Mouse (Mus musculus) MN1 (cell line): Measurements from ENCODE around the gene Armc2.

Source experiments
- DNase-seq: peaks from one replicate; pipeline ENCODE4 v3.0.0-alpha.2; 2016; ENCODE audit warnings: low spot score

The Armc2 gene

DNA sequence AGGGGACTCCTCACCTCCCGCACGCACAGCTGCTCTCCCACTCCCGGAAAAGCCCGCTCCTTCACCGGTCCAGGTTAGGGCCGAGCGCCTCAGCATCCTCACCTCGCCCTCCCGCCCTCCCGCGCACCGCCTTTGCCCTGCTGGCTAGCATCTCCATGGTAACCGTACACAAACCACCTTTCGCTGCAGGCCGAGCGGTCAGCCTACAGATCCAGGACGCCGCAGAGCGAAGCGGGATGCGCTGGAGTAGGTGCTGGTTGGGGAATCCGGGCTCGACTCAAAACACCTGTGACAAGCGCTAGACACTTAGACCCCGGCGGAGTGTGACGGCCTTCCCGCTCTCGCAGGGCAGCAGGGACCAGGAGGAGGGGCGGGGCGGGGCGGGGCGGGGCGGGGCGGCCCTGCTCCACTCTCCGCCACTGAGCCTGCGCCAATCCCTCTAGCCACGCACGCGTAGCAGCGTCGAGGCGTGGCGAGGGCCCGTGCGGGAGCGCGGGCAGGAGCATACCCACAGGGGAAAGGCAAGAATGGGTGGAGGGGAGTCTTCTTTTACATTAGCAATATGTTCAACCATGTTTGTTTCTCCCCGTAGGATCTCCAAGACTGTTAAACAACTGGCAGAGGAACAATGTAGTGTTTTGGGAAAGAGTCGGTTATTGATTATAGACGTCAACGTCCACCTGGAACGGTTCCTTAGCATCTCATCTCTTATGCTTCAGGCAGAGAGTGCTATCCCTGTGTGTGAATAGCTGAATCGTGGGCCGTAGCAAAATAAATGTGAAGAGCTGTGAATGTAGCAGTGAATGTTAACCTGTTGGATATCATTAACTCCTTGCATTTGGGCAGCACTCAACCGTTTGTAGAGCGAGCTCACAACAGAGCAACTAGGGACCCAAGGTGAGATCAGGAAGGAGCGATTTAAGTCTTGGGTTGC lies at the start of gene Armc2:
TSS of gene Armc2 (minus strand) at position 427 of the 934 bp plus-strand sequence.
- peak; percentile 93 for DNase-seq

DNA sequence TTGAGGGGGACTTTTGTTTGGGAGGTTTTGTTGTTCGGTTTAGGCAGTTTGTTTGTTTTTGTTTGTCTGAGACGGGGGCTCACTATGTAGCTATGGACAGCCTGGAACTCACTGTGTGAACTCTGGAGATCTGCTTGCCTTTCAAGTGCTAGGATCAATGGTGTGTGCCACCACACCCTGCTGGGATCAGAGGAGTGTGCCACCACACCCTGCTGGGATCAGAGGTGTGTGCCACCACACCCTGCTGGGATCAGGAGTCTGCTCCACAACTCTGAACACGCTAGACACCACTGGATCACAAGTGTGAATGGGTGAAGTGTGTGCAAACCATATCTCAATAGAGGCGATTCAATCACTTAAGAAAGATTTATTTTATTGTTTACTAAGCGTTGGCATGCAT lies 46.2 kb upstream of the Armc2 start:
- no peak for DNase-seq

- no peak for DNase-seq
Measured at GRCm38 (mm10) chr10:42059522-42059921, 41.3 kb upstream of the Armc2 start.

- DNase-seq, result peak; percentile 38
Measured at GRCm38 (mm10) chr10:42057746-42058145, 39.5 kb upstream of the Armc2 start.

GRCm38 (mm10) chr10:42057231-42057601 lies 39.0 kb upstream of the Armc2 start:
- DNase-seq, result no peak

- DNase-seq, result no peak
Measured at GRCm38 (mm10) chr10:42056486-42057230, 38.4 kb upstream of the Armc2 start.

- no peak for DNase-seq
Measured at GRCm38 (mm10) chr10:42055224-42056165, 37.3 kb upstream of the Armc2 start.

- no peak for DNase-seq
Measured at GRCm38 (mm10) chr10:42051069-42051468, 32.8 kb upstream of the Armc2 start.

GRCm38 (mm10) chr10:42048648-42049047 lies 30.4 kb upstream of the Armc2 start:
- DNase-seq, result no peak

GRCm38 (mm10) chr10:42044574-42044973 lies 26.3 kb upstream of the Armc2 start:
- peak; percentile 58 for DNase-seq

GRCm38 (mm10) chr10:42043307-42043706 lies 25.1 kb upstream of the Armc2 start:
- no peak for DNase-seq

- DNase-seq, result no peak
Measured at GRCm38 (mm10) chr10:42042881-42043280, 24.6 kb upstream of the Armc2 start.

DNA sequence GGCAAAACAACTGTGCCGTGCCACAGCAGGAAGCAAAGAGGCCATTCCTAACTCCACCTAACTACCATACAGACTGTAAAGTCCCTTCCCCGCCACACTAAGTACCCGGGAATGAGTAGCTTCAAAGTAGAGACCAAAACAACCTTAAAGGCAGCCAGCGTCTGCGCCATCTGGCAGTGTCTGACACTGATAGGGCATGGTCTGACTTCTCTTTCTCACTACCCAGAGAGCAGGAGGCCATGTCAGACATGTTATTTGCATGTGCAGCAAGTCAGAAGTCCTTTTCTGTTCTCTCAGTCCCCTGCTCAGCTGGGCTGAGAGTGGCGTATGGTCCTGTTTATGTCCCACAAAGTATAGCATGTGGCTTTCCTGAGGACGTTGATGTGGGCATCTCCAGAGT lies 23.8 kb upstream of the Armc2 start:
- DNase-seq, result no peak

GRCm38 (mm10) chr10:42038571-42038970 lies 20.3 kb upstream of the Armc2 start:
- no peak for DNase-seq

- DNase-seq, result peak; percentile 37
Measured at GRCm38 (mm10) chr10:42037301-42037870, 19.1 kb upstream of the Armc2 start.

DNA sequence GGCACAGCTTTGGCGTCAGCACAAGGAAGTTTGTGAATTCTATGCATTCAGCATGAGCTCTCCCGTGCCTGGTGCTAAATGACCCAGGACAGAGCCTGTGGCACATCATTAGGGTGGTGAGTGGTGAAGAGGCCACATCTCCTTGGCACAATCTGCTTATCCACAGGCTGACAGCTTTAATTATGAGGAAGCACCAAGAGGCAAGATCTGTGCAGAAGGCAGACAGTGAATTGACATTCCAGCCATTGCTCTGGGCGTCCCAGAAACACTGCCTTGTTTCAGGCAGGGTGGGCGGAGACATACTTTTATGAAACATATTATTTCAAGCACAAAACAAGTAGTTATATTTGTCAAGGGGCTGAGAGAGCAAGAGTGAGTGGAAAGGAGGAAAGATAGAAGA lies 18.6 kb upstream of the Armc2 start:
- peak; percentile 57 for DNase-seq

DNA sequence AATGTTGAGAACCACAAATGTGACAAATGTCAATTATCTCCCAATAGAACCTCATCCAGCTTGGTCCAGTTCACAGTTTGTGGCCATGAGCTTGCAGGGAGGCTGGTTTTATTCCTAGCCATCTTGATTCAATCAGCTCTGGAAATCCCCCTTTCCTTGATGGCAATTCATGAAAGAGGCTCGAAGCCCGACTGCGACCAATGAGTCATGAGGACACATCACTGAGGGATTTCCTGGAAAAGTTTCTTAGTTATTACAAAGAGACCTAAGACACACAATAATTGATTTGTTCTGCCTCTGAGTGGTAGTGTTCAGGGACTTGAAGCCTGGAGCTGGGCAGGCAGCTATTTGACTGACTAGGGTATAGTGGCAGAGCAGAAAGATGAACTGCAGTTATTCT lies 15.3 kb upstream of the Armc2 start:
- DNase-seq, result peak; percentile 87

DNA sequence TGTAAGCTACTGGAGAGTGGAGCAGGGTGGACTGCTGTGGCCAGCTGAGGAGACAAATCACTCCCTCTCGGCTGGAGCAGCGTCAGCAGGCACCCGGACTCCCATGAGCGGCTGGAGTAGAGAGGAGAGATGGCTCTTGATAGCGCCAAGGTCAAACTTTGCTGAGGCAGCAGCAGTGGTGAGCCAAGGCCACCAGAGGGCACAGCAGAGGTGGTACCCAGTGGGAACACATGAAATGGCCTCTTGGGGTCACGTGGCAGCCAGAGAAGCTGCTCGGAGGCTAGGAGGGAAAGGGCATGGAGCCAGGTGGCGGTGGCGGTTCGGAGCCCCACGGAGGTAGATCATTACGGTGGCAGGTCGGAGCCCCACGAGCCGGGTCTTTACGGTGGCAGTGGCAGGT lies 12.8 kb upstream of the Armc2 start:
- no peak for DNase-seq

GRCm38 (mm10) chr10:42029502-42029901 lies 11.3 kb upstream of the Armc2 start:
- DNase-seq, result no peak

DNA sequence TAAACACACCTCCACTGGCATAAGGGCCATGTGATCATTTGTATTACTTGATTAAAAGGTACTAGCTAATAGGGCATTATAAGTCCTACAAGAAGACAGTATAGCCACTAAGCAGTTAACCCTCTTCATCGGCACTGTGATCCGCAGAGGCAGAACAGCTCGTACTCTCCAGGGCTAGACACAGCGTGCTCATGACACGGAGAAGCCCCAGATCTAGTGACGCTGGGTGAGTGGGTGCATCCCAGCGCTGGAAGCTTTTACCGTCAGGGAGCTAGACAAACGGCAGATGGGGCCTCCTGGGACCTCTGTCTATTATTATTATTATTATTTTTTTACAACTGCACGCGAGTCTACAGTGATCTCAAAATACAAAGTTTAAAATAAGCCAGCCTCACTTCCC lies 9.1 kb upstream of the Armc2 start:
- DNase-seq, result no peak

GRCm38 (mm10) chr10:42024406-42024805 lies 6.2 kb upstream of the Armc2 start:
- DNase-seq, result no peak

DNA sequence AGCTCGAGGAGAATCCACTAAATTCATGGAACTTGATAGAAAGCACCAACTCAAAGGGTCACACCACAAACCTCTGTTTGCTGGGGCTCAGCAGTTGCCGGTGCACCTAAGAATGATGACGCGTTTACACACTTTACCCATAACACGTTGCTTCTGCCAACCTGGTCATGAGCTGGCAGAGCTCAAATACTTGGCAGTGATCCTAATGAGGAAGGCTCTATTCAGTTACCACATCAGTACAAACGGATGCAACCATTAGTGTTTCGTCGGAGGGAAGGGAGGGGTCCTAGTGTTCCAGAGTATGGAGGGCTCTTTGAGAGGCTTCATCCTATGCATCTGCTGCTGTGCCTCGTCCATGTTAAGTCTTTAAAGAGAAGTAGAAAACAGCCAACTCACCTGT lies 3.3 kb upstream of the Armc2 start:
- no peak for DNase-seq
